Mouse (Mus musculus) ovary, postnatal 36 days (tissue): ENCODE data around the gene Tfrc.

ENCODE experiments used
- DNase-seq: peaks from one replicate; pipeline ENCODE4 v3.0.0; 2022; ENCODE audit warnings: low spot score, mixed read lengths

Tfrc gene

DNA sequence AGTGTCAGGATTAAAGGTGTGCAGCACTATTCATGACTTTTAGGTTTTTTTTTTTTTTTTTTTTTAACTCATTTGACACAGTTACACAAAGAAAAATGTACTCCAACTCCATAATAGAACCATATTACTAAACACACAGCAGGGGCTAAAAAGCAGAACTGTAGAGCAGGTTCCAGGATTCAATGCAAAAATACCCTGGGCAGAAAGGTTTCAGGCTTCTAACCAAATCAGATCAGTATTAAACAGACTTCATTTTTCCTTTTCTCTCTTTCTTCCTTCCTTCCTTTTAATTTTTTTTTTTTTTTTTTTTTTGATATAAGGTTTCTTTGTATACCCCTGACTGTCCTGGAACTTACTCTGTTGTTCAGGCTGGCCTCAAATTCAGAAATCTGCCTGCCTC is 41.7 kb downstream of the Tfrc start:
- DNase-seq, result no peak

DNA sequence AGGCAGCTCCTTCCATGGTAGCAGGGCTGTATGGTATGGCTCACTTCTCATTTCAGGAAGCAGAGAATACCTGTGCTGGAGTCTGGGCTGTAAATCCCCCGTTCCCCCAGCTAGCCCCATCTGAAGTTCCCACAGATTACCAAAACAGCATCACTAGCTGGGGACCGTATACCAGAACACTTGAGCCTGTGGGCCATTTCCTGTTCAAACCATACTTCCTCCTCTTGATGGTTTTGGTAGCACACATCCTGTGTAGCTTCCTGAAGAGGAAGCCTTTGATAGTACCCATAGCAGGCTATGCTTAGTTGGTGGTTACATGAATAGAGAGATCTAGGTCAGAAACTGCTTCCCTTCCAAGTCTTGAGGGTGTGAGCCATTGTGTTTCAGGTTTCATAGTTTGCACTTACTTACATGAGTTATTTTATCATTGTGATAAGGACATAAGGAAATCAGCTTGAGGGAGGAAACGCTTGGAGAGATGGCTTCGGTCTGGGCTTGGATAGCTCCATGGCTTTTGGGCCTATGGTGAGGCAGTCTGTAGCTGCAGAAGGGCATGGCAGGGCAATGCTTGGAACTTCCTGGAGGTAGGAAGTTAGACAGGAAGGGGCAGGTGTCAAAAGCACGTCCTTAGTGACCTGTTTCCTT is 42.4 kb downstream of the Tfrc start:
- DNase-seq, result no peak

DNA sequence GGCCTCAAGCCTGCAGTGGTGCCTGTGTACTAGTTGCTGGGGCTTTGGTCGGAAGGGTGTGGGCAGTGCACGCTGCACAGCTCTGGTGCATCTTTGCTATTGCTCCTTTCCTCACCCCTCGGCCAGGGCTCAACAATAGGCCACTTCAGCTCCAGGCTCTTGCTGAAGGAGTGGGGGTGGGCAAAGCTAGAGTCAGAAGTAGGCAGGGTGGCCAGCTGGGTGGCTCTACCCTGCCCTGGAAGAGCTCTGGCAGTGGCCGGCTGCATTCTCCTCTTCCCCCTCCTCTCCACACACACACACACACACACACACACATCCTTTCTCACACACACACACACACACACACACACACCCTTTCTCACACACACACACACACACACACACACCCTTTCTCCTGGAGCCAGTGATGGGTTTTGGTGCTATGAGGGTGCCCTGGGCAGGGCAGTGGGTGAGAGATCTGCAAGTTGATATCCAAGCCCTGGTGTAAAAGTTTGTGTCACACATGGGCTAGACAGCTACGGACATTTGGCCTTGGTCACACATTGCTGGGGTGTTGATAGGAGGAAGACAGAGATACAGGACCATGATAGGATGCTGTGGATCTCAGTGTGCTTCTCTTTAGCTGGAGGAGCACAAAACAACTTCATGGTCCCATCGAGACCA is 45.5 kb downstream of the Tfrc start:
- DNase-seq, result no peak

DNA sequence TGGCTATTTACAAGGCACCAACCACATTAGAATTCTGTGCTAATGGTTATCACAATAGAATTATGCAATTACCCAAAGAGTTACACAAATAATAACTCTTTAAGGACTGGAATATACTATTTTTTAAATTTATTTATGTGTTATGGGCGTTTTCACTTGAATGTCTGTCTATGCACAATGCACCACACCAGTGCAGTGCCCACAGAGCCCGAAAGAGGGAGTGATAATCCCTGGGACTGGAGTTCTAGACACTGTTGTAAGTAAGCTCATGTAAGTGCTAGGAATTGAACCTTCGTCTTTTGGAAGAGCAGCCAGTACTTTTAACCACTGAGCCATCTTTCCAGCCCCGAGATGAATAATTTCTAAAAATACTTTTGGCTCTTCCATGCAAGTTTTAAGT is 46.8 kb downstream of the Tfrc start:
- DNase-seq, result no peak

DNA sequence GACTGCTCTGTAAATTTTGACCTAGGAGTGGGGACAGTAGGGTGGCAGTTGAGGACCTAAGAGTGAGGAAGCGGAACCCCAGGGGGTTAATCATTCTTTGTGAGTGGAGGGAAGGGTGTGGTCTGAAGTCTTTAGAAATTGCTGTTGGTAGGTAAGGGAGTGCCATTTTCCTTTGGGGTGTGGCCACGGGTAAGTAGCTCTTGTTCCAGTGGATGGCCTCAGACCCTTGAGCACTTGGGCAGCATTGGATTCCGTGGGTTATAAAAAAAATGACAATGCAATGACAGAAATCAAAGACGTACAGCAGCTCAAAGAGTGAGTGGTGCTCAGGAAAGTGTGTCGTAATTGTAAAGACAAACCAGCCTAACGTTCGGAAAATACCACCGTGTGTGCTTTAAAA is 47.6 kb downstream of the Tfrc start:
- no peak for DNase-seq

DNA sequence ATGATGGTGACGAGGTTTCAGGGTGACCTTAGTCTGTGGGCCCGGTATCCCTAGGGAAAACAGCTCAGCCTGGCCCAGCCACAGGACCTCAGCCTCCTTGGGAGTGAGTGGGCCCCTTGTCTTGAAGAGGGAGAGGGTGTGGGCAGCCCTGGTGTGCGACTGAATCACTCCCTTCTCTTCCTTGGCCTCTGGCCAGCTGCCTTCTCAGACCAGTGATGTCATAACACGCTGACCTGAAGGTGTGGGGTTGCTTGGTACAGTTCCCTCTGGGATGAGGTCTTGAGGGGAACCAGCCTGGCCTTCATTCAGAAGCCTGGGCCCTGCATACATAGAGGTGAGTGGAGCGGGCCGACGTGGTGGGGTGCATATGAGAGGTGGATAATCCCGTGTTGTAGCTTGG is 48.1 kb downstream of the Tfrc start:
- peak; percentile 46 for DNase-seq

DNA sequence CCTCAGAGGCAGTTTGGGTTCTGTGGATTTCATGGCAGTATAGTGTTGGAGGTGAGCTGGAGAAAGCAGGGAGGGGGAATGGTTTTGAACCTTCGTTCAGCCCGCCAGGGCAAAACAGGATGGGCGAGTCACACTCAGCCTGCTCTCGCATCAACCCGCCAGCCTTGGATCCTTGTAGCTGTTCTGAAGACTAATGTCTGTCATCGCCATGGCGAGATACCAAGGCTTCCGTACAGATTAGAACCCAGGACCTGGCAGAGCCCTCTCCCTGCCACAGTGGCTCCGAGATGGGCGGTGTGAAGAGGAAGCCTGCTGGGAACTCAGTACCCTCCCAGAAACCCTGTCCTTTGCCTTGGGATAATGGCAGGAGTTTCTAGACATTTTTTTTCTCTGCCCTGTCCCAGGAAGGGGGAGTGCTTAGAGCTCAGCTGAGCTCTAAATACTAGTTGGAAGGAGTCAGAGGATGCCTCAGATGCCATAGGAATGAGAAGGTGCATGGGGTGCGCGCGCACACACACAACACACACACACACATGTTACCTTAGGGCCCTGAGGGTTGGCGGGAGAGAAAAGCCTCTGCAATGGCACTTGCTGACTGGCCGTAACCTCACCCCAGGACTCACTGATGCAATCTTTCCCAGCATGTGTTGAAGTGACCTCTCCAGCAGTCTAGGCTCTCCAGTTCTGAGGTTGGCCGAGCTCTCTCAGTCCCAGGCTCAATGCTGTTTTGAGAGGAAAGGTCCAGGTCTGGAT is 49.0 kb downstream of the Tfrc start:
- no peak for DNase-seq

DNA sequence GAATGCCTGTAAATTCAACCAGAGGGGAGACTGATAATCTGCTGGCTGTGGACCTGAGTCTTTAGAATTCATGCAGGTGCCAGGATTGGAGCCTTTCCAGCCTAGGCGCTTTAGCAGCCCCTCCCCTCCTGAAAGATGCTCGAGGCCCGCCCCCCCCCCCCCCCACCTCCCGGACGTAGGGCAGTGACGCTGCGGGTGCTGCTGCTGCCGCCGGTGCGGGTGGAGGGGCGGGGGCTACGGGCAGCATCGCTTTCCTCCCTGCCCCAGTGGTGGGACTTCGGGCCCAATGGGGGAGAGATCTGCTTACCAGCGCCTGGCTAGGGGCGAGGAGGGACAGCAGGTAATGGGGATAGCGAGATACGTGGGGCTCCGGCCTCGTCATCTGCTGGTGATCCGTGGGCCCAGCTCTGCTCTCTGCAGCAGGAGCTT is 50.0 kb downstream of the Tfrc start:
- peak; percentile 21 for DNase-seq

DNA sequence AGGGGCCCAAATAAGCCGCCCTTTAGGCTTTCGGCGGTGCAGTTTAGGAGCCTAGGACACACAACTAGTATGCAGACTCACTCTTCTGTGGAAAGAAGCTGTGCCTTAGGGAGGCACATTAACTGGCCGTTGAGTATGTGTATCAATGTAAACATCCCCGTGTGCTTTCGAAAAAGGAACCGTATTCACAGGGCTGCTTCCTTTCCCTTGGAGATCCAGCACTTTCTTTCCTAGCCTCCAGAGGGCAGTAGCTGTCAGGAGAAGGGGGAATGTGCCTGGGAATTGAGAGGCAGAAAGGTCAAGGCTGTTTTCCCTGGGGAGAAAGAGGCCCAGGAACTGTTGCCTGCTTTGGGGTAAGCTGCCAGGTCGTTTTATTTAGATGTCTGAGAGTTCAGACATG is 50.7 kb downstream of the Tfrc start:
- DNase-seq, result peak; percentile 51

- DNase-seq, result peak; percentile 14
Observed at GRCm38 (mm10) chr16:32660095-32660494, 51.4 kb downstream of the Tfrc start.

GRCm38 (mm10) chr16:32660557-32661321 is 52.0 kb downstream of the Tfrc start:
- DNase-seq, result peak; percentile 74

DNA sequence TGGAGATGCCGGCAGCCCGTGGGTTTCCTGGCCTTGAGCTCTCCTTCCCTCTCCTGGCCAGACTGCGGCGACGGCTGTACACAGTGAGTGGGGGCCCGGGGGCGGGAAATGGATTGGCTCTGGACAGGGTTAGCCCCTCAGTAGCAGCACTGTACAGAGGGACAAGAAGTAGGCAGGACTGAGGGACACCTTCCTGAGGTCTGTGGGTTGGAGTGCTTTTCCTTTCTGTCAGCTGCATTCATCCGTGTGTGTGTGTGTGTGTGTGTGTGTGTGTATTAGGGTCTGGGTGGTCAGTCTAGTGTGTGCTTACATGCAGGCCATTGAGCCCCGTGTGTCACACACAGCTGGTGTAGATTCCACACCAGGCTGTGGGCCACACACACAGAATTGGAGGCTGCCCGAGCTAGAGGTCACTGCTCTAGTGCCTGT is 52.8 kb downstream of the Tfrc start:
- peak; percentile 24 for DNase-seq

DNA sequence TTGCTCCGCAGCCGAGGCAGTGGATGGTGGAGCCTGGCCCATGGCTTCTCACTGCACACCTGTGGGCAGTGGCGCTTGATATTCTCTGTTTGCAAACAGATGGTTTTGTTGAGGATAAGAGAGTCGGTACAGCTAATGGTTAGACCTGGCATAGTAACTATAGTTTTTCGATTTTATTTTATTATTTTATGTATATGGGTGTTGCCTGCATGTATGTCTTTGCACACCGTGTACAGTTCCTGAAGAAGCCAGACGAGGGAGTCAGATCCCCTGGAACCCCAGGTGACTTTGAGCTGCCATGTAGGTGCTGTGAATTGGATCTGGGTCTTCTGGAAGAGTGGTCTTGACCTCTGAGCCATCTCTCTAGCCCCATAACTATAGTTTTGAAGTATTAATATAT is 53.7 kb downstream of the Tfrc start:
- no peak for DNase-seq

- no peak for DNase-seq
Observed at GRCm38 (mm10) chr16:32663231-32663858, 54.6 kb downstream of the Tfrc start.

DNA sequence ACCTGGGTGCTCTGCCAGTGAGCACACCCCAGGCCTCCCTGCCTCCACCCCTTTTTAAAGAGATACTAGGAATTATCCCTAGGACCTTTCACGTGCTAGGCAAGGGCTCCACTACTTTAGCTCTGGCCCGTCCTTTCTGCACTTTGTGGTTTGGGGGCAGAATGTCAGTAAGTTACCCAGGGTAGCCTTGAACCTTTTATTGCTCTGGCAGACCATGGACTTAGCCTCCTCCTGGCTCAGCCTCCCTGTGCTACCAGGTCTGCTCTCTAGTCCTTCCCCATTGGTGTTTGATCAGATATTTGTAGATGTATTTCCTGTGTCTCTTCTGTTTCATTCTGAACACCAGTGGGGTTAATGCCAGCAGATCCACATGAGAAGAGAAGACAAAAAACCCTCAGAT is 55.5 kb downstream of the Tfrc start:
- DNase-seq, result no peak

DNA sequence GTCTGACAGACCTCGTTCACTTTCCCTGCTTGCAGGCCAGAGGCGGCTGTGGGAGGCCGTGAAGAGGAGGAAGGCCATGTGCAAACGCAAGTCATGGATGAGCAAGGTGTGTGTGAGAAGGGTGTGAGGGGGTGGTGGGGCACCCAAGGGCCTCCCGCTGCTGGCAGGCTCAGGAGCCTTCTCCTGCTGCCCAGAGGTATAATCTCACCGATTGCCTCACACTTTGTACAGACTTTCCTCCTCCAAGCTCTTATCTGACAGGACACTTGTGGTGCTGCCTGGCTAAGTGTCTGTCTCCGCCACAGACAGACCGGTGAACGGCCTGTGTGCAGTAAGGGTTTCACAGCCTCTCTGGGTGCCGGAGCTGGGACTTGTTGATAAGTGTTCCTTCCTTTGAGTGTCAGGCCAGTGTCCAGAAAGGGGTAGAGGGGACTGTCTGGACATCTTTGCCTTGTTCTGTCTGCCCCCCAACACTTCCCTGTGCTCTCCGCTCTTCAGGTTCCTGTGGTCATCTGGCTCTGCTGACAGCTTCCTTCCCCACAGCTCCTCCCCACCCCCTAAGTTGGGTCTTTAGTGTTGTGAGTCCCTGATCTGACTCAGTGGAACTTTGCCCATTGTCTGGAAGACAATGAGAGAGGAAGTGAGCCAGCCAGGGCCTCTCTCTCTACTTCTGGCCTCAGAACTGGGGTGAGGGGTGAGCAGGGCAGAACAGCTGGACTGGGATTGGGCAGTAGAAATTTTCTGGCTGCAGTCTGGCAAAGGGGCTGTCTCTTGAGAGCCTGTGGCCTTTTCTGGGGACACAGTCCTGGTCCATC is 57.3 kb downstream of the Tfrc start:
- peak; percentile 18 for DNase-seq

GRCm38 (mm10) chr16:32666671-32667551 is 58.2 kb downstream of the Tfrc start:
- DNase-seq, result no peak

GRCm38 (mm10) chr16:32667552-32667872 is 58.8 kb downstream of the Tfrc start:
- DNase-seq, result no peak

DNA sequence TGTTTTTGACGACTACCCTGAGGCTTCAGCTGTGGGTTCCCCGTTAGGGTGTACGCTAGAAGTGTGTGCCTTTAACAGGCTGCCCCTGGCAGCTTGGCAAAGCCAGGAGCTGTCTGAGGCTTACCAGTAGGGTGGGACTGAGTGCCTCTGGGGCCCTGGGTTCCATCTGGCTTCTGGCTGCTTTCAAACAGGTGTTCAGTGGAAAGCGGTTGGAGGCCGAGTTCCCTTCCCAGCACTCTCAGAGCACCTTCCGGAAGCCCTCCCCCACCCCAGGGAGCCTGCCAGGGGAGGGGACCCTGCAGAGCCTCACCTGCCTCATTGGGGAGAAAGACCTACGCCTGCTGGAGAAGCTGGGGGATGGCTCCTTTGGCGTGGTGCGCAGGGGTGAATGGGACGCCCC is 59.3 kb downstream of the Tfrc start:
- no peak for DNase-seq

GRCm38 (mm10) chr16:32668472-32668871 is 59.8 kb downstream of the Tfrc start:
- DNase-seq, result no peak
